Mouse (Mus musculus) retina, postnatal 7 days (tissue): ENCODE data around the gene Tm9sf1.

Experiments used
- DNase-seq: peaks from one replicate; pipeline ENCODE4 v3.0.0-alpha.2; 2012; ENCODE audit warnings: low read depth, low spot score

Gene Tm9sf1

DNA sequence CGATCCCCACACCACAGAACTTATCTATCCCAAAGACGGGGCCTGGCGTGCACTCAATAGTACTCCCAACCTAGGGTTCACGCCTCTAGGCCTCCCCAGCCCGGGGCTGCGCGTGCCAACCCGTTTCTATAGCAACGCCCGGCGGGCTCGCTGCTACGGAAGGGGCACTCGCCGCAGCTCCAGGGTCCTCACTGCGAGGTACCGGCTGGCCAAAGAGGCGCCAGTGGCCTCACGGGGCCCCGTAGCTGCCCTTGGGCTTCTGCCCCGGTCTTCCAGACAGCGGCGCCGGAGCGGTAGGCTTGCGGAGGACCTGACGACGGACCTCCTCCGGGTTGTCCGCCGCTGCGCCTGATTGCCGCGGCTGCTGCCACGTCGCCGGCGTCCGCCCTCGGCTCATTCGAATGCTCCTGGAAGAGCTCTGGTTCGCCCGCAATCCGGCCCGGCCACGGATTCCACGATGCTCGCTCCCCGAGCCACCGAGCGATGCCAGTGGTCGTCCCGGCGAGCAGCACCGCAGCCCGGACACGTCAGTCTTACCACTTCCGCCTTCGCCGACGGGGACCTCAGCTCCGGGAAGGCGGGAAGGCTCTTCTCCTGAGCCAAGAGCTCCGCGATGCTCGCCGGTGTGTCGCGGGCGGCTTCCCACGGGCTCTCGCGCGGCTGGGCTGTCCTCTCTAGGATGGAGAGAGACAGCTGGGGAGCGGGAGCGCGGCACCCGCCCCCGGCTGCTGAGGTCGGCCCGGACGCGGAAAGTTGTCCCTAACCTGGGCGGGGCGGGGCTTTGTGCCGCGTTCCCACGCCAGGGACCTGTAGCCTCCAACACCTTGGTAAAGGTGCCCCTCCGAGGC is at the start of gene Tm9sf1:
Tm9sf1 (minus strand) TSS at position 747 of the 848 bp plus-strand sequence.
- DNase-seq: peak; percentile 68

- no peak for DNase-seq
Measured at GRCm38 (mm10) chr14:55689433-55689832, 45.8 kb upstream of the Tm9sf1 start.

DNA sequence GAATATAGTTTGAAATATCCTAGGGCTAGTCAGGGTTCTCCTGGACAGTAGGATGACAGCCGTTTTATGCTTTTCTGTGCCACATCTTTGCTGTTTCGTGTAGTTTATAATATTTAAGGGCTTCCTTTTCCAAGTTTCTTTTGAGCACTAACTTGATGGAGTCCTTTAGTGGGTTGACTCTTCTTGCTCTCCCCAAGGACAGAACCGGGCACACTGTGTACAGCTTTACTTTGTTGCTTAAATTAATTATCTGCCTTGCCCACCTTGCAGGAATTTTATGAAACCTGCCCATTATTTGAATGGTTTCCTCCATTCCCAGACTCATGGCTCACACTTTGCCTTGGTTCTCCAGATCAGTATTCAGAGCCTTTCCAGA is 38.5 kb upstream of the Tm9sf1 start:
- DNase-seq: no peak

DNA sequence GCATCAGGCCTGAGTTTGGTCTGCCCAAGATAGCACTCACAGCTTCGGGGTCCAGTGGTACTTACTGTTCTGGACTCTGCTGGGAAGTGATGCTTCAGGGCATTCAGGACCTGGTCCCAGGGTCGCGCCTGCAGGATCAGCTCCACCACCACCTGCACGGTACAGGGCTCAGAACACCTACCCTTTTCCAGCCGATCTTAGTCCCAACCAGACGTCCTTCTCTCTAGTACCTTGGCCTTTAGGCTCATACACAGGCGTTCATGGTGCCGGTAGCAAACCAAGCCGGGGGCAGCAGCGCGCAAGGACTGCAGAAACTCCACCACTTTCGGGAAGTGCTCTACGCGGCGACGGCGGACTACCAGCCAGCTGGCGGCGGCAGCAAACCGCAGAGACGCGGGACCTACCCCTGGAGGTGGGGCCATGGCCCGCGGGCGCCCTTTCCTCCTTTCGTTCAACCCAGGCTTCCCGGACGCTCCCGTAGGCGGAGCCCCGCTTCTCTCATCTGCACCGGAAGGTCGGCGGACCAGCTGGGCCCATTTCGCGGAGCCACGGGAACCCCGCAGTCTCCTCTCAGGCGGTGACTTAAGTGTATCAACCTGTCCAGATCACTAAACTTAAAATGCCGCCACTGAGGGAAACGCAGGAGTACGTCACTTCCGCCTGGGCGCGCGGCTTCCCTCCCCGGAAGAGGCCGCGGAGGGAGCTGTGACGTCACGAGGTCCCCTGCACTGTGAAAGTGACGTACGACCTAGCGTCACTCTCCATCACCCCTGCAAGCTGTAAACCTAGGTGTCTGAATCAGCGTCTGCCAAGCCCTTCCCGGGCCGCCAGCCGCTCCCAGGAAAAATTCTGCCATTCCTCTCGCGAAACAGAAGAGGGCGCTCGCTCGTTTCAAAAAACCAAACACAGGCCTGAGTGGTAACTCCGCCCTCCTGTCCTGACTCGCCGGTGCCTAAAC is 37.8 kb upstream of the Tm9sf1 start, which contains the start of gene Tinf2:
Tinf2 (minus strand) TSS at position 661 of the 958 bp plus-strand sequence.
- peak; percentile 92 for DNase-seq

GRCm38 (mm10) chr14:55677615-55678014 is 34.0 kb upstream of the Tm9sf1 start:
- no peak for DNase-seq

DNA sequence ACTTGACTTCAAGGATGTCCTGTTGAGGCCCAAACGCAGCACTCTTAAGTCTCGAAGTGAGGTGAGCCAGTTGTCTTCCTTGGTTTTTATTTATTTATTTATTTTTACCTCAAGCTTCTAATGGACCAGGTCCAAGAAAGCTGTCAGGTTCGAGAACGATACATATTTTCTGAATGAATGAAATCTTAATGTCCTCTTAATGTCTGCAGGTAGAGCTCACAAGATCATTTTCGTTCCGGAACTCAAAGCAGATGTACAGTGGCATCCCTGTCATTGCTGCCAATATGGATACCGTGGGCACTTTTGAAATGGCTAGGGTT is 29.1 kb upstream of the Tm9sf1 start:
- no peak for DNase-seq

GRCm38 (mm10) chr14:55671833-55672740 is 28.5 kb upstream of the Tm9sf1 start, which contains the start of the genes Gmpr2 and Nedd8:
Gene Gmpr2, plus strand, starts transcription at chr14:55671941.
Gene Nedd8, minus strand, starts transcription at chr14:55672124.
- DNase-seq: peak; percentile 81

- DNase-seq: no peak
Measured at GRCm38 (mm10) chr14:55671486-55671832, 27.9 kb upstream of the Tm9sf1 start.

- no peak for DNase-seq
Measured at GRCm38 (mm10) chr14:55660636-55661035, 17.0 kb upstream of the Tm9sf1 start.

DNA sequence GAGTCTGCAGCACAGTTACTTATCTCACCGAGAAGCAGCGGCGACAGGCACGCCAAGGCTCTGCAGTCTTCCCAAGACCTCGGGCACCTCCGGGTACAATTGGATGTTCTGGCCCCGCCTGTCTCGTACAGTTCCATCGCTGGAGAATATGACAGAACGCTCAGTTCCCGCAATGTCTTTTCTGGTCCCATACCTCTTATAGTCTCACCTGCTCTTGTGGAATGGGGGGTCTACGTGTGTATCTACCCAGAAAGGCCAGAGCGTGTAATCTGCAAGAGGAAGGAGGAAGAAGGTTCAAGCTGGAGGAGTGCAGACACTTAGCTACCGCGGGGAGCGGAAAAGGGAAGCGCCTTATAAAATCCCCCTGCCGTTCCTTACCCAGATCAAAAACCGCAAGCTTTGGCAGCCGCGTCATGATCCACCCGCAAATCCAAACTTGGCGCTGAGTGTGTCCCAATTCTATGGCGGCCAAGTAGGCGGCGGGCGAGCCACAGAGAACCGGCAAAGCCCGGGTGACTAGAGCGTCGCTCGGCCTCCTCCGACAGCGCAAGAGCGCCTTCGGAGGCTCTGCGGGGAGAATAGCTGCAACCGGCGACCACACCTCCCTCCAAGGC is 16.5 kb upstream of the Tm9sf1 start, which contains the start of gene Mdp1:
Mdp1 (minus strand) TSS at position 549 of the 614 bp plus-strand sequence.
- DNase-seq: peak; percentile 84

- DNase-seq: no peak
Measured at GRCm38 (mm10) chr14:55658011-55658410, 14.4 kb upstream of the Tm9sf1 start.

GRCm38 (mm10) chr14:55656935-55657334 is 13.3 kb upstream of the Tm9sf1 start:
- no peak for DNase-seq

- DNase-seq: no peak
Measured at GRCm38 (mm10) chr14:55651528-55651927, 7.9 kb upstream of the Tm9sf1 start.

DNA sequence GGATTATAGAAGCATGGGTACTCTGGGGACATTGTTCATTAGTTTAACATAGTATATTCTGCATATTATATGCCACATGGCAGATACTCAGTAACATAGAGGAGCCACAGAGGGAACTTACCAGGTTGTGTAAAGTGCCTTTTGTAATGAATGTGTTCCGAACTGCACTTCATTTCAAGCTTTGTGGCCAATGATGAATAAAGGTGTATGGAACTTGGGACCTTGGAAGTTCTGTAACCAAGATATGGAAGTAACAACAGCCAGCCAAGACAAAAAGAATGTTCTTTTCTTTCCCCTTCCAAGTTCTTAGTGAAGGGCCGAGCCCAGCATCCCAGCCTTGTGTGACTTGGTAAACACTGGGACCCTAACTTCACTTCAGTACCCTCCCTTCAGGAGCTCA is 6.3 kb upstream of the Tm9sf1 start, which contains the start of gene Tssk4:
Tssk4 (plus strand) TSS at position 301 of the 400 bp plus-strand sequence.
- no peak for DNase-seq

GRCm38 (mm10) chr14:55644261-55644888 is 769 bp upstream of the Tm9sf1 start:
- DNase-seq: no peak

DNA sequence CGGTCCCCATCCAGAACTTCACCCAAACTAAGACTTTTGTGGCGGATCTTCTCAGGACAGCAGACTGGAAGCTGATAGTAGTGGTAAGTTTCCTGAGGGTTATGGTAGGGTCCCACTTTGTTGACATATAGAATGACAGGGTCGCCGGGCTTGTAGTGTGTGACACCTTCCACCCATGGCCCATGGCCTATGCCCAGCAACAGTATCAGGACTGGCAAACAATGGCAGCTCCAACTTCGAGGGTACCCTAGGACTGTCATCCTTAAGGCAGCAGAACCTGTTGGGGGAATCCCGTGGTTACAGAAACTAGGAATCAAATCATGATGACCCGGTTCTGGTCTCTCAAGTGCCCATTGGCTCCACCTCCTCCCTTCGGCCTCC is 937 bp downstream of the Tm9sf1 start:
- no peak for DNase-seq

GRCm38 (mm10) chr14:55641291-55641690 is 2.3 kb downstream of the Tm9sf1 start:
- no peak for DNase-seq

GRCm38 (mm10) chr14:55640816-55641215 is 2.8 kb downstream of the Tm9sf1 start:
- DNase-seq: no peak

- no peak for DNase-seq
Measured at GRCm38 (mm10) chr14:55637795-55638194, 5.8 kb downstream of the Tm9sf1 start, which contains the start of gene Gm49378. Gene Gm49378, minus strand, starts transcription at chr14:55637895.

GRCm38 (mm10) chr14:55635523-55636007 is 8.0 kb downstream of the Tm9sf1 start, which contains the start of gene Ipo4:
Gene Ipo4, minus strand, starts transcription at chr14:55635957.
- DNase-seq: peak; percentile 82
